Mouse (Mus musculus): ENCODE results near the gene Oosp1. TPM values are rescaled to one million over a fixed set of nuclear protein-coding genes. Genes with fewer than 3 reads are reported as not detected.

The Oosp1 gene
- polyA plus RNA-seq, 1 experiment, result not detected

GRCm38 (mm10) chr19:11691454-11691853 is 504 bp upstream of the Oosp1 start:
- H3K27ac ChIP-seq (ENCODE audit: insufficient read depth, low read length), result no peak overlapping the region
- no peak overlapping the region for H3K4me3 ChIP-seq (ENCODE audit: insufficient read depth, low read length)
- no peak for TF ChIP-seq POLR2A (IDR thresholded peaks at IDR 0.05; ENCODE audit: low read depth, low read length)
- no peak for TF ChIP-seq CTCF (IDR thresholded peaks at IDR 0.05; ENCODE audit: borderline replicate concordance, insufficient read depth, low read length)
- no peaks in the 10 kb centered on the region for H3K4me1 ChIP-seq (ENCODE audit: control insufficient read depth, insufficient read depth, low read length)

DNA sequence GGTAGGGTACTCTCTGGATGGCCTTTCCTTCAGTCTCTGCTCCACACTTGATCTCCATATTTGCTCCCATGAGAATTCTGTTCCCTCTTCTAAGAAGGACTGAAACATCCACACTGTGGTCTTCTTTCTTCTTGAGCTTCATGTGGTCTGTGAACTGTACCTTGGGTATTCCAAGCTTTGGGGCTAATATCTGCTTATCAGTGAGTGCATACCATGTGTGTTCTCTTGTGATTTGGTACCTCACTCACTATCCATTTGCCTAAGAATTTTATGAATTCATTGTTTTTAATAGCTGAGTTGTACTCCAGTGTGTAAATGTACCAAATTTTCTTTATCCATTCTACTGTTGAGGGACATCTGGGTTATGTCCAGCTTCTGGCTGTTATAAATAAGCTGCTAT is 29.4 kb downstream of the Oosp1 start:
- no peak overlapping the region for H3K27ac ChIP-seq (ENCODE audit: insufficient read depth, low read length)
- TF ChIP-seq POLR2A (IDR thresholded peaks at IDR 0.05; ENCODE audit: low read depth, low read length) (no peak), CTCF (IDR thresholded peaks at IDR 0.05; ENCODE audit: borderline replicate concordance, insufficient read depth, low read length) (no peak)
- H3K4me1 ChIP-seq (ENCODE audit: control insufficient read depth, insufficient read depth, low read length), result no peaks in the 10 kb centered on the region
- no peak overlapping the region for H3K4me3 ChIP-seq (ENCODE audit: insufficient read depth, low read length)

DNA sequence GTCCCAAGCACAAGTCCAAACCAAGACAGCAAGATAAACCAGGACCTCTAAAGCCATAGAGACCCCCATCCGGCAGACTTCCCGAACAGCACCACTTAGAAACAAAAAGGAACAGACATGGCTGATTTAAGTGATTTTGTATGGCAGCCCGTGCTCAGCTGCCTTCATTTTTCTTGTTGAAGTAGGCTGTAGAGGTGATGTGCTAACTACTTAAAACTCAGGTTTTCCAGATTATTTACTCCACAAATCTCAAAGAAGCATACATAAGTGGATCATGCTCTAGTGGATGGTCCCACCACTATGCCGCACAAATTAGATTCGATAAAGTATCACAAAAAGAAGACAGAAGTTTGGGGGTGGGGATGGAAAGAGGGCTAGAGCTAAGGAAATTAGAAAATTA is 30.5 kb downstream of the Oosp1 start, which contains the start of gene Oosp2:
Oosp2 (minus strand) TSS at position 101 of the 400 bp plus-strand sequence.
- no peak within 1 kb of the TSS for H3K27ac ChIP-seq (ENCODE audit: insufficient read depth, low read length)
- H3K4me1 ChIP-seq (ENCODE audit: control insufficient read depth, insufficient read depth, low read length), result no peaks in the 10 kb centered on the region
- TF ChIP-seq CTCF (IDR thresholded peaks at IDR 0.05; ENCODE audit: borderline replicate concordance, insufficient read depth, low read length) (no peak), POLR2A (IDR thresholded peaks at IDR 0.05; ENCODE audit: low read depth, low read length) (no peak)
- H3K4me3 ChIP-seq (ENCODE audit: insufficient read depth, low read length), result no peak within 1 kb of the TSS

- Histone ChIP-seq H3K27ac (ENCODE audit: insufficient read depth, low read length) (no peak overlapping the region), H3K4me1 (ENCODE audit: control insufficient read depth, insufficient read depth, low read length) (no peaks in the 10 kb centered on the region), H3K4me3 (ENCODE audit: insufficient read depth, low read length) (no peak overlapping the region)
- TF ChIP-seq CTCF (IDR thresholded peaks at IDR 0.05; ENCODE audit: borderline replicate concordance, insufficient read depth, low read length) (no peak), POLR2A (IDR thresholded peaks at IDR 0.05; ENCODE audit: low read depth, low read length) (no peak)
Measured at GRCm38 (mm10) chr19:11659142-11659541, 31.8 kb downstream of the Oosp1 start.

DNA sequence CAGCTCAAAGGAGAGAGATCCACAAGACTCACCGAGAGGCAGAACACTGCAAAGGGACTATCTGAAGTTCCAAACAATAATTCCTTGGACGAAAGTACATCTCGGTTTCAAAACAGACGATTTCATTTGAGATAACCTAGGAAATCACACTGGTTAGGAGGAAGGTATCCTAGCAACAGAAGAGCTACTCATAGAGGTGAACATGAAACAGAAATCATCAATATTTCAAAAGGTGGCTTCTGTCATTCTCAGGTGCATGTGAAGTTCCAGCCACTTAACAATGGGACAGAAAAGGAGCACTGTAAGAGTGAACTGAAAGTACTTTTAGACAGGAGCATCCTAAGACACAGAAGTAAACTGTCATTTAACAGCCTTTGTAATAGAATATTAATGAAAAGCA is 41.4 kb downstream of the Oosp1 start:
- Histone ChIP-seq H3K27ac (ENCODE audit: insufficient read depth, low read length) (no peak overlapping the region), H3K4me3 (ENCODE audit: insufficient read depth, low read length) (no peak overlapping the region), H3K4me1 (ENCODE audit: control insufficient read depth, insufficient read depth, low read length) (no peaks in the 10 kb centered on the region)
- TF ChIP-seq POLR2A (IDR thresholded peaks at IDR 0.05; ENCODE audit: low read depth, low read length) (no peak), CTCF (IDR thresholded peaks at IDR 0.05; ENCODE audit: borderline replicate concordance, insufficient read depth, low read length) (no peak)

DNA sequence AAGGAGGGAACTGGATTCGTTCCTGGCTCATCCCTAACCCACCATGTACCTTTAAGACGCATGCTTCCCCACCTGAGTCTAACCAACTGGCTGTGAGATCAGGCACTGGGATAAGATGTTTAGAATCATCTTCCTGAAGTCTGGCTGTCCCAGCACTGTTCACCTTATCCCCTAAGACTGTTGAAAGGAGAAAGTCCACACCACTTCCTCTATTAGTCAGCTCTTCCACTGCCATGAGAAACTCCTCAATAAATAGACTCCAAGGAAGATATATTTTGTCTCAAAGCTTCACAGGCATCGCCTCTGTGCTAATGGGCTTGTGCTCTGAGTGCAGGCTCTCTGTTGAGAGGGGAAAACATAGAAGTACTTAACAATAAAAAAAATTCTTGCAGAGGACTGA is 44.8 kb downstream of the Oosp1 start:
- TF ChIP-seq CTCF (IDR thresholded peaks at IDR 0.05; ENCODE audit: borderline replicate concordance, insufficient read depth, low read length) (no peak), POLR2A (IDR thresholded peaks at IDR 0.05; ENCODE audit: low read depth, low read length) (no peak)
- H3K4me1 ChIP-seq (ENCODE audit: control insufficient read depth, insufficient read depth, low read length), result no peaks in the 10 kb centered on the region
- no peak overlapping the region for H3K4me3 ChIP-seq (ENCODE audit: insufficient read depth, low read length)

DNA sequence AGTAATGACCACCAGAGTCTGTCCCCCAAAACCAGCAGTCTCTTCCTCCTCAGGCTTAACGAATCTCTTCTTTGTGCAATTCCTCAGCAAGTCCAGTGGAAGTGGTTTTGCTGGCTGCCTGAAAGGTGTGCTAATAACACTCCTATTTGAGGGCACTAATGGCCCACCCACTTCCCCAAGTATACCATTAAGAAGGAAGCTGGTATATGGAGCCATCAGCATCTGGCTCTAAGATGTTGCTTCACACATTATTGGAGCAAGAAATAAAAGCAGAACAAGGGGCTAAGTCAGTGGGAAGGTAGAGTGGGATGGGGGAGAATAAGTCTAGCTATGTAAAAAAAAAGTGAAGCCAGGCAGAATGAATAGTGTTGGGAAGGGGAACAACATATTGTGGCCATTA is 50.2 kb downstream of the Oosp1 start, which contains the start of gene Ms4a3:
Ms4a3 (minus strand) TSS at position 120 of the 400 bp plus-strand sequence.
- Histone ChIP-seq H3K27ac (ENCODE audit: insufficient read depth, low read length) (no peak within 1 kb of the TSS), H3K4me1 (ENCODE audit: control insufficient read depth, insufficient read depth, low read length) (no peaks in the 10 kb centered on the region), H3K4me3 (ENCODE audit: insufficient read depth, low read length) (no peak within 1 kb of the TSS)
- TF ChIP-seq POLR2A (IDR thresholded peaks at IDR 0.05; ENCODE audit: low read depth, low read length), result no peak
- no peak for TF ChIP-seq CTCF (IDR thresholded peaks at IDR 0.05; ENCODE audit: borderline replicate concordance, insufficient read depth, low read length)

More for the DNA sequence above, 44.8 kb downstream of the Oosp1 start:
- H3K27ac ChIP-seq (ENCODE audit: insufficient read depth, low read length), result no peak overlapping the region

DNA sequence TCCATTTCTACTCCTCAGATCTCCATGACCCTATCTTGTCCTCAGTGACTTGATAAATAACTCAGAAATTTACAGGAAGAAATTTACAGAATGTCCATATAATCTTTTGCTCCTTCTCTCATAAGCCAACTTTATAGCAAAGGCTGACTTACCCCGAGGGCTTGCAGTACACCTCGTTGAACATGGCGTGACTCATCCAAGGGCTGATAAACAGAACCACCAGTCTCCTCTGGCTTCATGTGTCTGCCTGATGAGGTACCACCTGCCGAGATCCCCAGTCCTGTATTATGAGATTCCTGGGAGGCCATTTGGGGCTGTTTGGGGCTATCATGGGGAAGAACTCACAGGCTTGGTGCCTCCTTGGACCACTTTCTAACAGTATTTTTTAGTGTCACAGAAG is 51.9 kb downstream of the Oosp1 start:
- no peak for TF ChIP-seq POLR2A (IDR thresholded peaks at IDR 0.05; ENCODE audit: low read depth, low read length)
- Histone ChIP-seq H3K4me1 (ENCODE audit: control insufficient read depth, insufficient read depth, low read length) (no peaks in the 10 kb centered on the region), H3K4me3 (ENCODE audit: insufficient read depth, low read length) (no peak overlapping the region), H3K27ac (ENCODE audit: insufficient read depth, low read length) (no peak overlapping the region)

DNA sequence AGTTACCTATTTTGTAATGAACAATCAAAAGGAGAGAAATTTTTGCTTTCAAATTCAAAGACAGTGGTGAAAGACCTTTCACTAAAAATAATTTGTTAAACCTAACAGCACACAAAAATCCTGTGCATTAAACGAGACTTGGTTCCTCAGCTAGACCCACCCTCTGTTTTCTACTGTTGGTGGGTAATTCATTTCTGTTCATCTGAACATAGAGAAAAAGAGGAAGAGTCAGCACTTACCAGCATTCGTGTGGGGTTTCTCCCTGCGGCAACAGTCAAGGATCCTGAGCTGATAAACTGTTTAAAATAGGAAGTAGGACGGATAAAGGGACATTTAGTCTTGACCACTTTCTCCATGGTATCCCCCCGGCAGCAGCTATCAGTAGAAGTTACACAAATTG is 55.4 kb downstream of the Oosp1 start:
- Histone ChIP-seq H3K4me1 (ENCODE audit: control insufficient read depth, insufficient read depth, low read length) (no peaks in the 10 kb centered on the region), H3K4me3 (ENCODE audit: insufficient read depth, low read length) (no peak overlapping the region)

DNA sequence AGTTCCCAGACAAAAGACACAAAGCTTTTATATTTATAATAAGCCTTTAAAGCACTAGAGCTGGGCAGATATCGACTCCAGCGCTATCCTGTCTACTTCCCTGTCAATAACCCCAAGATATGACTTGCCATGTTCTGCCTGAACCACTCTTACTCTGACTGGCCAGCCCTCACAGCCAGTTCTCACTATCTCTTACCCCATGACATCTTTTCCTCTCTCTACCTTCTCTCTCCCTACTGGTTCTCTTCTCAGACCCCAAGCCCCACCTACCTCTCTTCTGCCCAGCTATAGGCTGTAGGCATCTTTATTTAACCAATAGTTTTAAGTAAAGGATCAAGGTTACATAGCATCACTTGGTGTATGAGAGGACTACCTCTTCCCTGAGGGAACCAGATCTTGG is 56.6 kb downstream of the Oosp1 start:
- H3K27ac ChIP-seq (ENCODE audit: insufficient read depth, low read length), result no peak overlapping the region
- H3K4me1 ChIP-seq (ENCODE audit: control insufficient read depth, insufficient read depth, low read length), result no peaks in the 10 kb centered on the region
- H3K4me3 ChIP-seq (ENCODE audit: insufficient read depth, low read length), result no peak overlapping the region
- no peak for TF ChIP-seq CTCF (IDR thresholded peaks at IDR 0.05; ENCODE audit: borderline replicate concordance, insufficient read depth, low read length)
- TF ChIP-seq POLR2A (IDR thresholded peaks at IDR 0.05; ENCODE audit: low read depth, low read length), result no peak

More for the DNA sequence above, 55.4 kb downstream of the Oosp1 start:
- TF ChIP-seq POLR2A (IDR thresholded peaks at IDR 0.05; ENCODE audit: low read depth, low read length) (no peak), CTCF (IDR thresholded peaks at IDR 0.05; ENCODE audit: borderline replicate concordance, insufficient read depth, low read length) (no peak)
- no peak overlapping the region for H3K27ac ChIP-seq (ENCODE audit: insufficient read depth, low read length)

GRCm38 (mm10) chr19:11633732-11634131 is 57.2 kb downstream of the Oosp1 start:
- Histone ChIP-seq H3K4me1 (ENCODE audit: control insufficient read depth, insufficient read depth, low read length) (no peaks in the 10 kb centered on the region), H3K27ac (ENCODE audit: insufficient read depth, low read length) (no peak overlapping the region), H3K4me3 (ENCODE audit: insufficient read depth, low read length) (no peak overlapping the region)
- TF ChIP-seq CTCF (IDR thresholded peaks at IDR 0.05; ENCODE audit: borderline replicate concordance, insufficient read depth, low read length) (no peak), POLR2A (IDR thresholded peaks at IDR 0.05; ENCODE audit: low read depth, low read length) (no peak)
